Mouse (Mus musculus) adrenal gland, adult 2 months (tissue): ENCODE measurements around the gene Col13a1. TPM values are rescaled to one million over a fixed set of nuclear protein-coding genes. Genes with fewer than 3 reads are reported as not detected.

Experiments used
- DNase-seq: peaks from one replicate; pipeline ENCODE4 v3.0.0; 2021
- polyA plus RNA-seq: library from polyadenylated mRNA; depleted of rRNA; stranded (reverse); fragments of >200 nt; gene quantifications from 2 replicates; pipeline ENCODE4 v1.2.3, GENCODE M21; 2012
- total RNA-seq, 2 experiments: library from RNA; stranded (reverse); gene quantifications; 2 replicates each; pipeline ENCODE4 v1.2.3; 2021

Col13a1 gene
- total and polyA plus RNA-seq, 3 experiments = 2.7 to 9.0 (median 5.7) TPM

DNA sequence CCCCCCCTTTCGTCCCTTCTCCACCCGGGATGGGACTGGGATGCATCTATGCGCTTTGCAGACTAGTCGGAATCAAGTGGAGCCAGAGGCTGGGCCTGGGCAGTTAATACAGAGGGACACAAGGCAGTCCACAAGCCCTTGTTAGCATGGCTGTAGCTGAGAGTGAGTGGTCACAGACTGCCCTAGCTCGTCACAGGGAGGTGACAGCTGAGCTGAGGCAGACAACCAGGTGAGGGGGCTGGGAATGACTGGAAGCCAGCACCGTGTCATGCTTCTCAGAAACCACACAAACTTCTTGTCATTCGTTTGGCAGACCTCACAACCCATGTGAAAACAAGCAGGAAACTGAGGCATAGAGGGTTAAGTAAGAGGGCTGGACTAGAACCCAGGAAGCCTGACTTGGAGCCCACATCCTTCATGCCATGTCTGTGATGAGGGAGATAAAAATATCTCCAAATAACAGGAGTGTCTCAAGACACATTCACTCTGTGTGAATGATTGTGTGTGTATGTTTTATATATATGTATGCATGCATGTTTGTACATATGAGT lies 10.8 kb downstream of the Col13a1 start:
- no peak for DNase-seq

DNA sequence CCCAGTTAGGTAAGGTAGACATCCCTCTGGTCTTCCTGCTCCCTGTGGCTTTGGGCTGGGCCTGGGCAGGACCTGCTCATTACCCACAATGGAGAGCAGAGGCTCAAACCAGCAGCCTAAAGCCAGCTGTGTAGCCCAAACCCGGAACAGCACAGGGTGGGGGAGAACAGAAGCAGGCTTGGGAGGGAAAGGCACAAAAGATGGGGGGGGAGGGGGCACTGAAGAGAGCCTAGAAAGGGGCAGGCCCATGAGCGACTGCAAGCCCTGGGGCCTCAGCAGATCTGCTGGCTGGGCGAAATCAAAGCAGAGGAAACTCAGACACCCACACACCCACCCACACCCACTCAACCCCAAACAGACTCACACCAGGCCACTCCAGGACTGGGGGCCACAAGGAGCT lies 11.7 kb downstream of the Col13a1 start:
- no peak for DNase-seq

DNA sequence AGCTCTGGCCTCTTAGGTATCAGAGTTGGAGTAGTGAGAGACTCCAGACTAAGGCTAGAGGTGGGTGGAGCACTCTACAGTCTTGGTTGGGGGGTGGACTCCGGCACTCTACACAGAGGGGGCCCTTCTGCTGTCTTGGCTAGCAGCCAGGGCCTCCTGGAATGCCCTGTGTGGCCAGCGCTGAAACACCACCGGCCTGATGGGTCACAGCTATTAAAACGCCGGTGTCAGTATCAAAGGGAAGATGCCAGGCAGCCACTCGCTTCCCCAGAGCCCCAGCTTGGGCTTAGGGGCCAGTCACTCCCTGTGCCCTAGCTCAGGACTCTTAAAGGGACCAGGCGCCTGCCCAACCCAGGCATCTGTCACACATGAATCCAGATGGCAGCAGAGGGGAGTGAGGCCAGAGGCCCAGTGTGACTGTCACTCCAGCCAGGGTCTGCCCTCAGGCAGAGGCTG lies 13.5 kb downstream of the Col13a1 start:
- DNase-seq = no peak

DNA sequence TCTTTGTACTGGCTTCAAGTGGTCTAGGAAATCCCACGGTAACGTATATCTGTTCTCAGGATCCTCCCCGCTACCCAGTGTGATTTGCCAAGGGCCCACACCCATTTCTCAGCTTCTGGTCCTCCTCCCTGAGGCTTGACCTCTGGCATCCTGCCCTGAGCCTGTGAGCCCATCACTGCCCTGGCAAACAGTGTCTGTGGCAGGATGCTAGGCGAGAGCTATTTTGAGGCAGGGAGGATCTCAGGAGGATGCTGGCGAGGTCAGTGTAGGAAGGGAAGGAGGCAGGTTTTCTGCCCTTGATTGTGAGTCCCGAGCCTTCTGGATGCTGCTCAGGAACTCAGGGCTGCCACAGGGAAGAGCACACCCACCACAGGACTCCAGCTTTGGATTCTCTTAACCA lies 22.2 kb downstream of the Col13a1 start:
- peak; percentile 65 for DNase-seq

DNA sequence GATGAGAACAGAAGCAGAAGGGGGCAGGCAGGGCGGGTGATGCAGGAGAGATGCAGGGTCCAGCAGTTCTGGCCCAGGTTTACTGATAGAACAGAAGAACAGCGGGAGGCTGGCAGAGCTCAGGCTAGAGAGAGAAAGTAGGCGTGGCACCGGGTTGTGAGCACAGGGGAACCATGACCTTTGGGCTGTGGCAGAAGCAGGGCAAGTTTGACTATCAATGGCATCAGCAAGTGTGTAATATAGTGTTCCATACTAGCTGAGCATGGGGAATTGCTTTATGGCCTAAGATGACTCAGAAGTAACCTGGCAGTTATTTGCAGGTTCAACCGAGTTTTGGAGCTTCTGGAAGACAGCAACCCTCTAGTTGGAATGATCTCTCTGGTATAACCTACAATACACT lies 25.0 kb downstream of the Col13a1 start:
- DNase-seq = no peak

DNA sequence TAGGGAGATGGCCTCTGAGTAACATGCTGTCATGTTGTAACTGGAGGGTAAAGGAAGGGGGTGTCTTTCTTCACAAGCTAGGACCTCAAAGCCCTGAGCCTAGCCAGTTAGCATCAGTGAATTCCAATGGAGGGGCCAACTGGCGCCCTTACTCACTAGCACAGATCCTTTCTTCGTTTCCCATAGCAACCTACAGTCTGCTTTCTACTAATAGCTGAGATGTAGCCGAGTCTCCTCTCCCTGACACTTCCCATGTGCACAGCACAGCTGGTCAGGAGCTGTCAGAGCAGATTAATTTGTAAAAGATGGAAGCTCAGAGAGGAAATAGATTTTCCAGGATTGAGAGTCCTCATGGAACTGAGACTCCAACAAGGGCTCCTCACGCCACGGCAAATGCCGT lies 29.4 kb downstream of the Col13a1 start:
- DNase-seq = no peak

DNA sequence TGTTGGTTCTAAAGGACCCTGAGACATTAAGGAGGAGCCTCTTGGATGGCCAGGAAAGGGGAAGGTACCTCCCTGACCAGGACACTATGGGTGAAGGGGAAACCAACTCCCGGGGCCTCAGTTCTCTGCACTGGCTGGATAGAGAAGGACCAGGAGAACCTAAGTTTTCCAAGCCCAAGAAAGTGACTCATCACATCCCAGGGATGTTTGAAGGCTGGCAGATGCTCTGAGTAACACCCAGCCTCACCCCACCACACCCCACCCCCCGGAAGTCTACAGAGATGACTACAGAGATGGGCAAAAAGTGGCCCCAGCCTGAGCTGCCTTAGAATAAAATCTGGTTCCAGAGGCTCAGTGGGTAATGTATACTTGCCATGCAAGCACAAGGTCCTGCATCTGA lies 34.5 kb downstream of the Col13a1 start:
- DNase-seq = no peak

DNA sequence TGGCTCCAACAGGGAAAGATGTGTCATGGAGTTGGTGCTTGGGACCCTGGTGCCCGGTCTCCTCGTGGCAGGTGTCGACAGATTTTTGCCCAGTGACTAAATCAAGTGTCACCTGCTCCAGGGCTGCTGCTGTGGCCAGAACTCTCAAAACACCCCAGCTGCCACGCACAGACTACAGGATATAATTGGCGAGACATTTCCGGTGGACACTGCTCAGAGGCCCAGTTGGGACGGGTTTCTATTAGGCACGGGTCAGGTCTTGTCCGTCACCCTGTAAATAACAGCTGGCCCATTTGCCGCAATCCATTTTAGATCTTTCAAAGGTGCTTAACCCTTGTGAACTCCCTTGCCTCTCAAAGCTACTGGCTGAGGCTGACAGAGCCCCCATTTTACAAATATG lies 35.4 kb downstream of the Col13a1 start:
- no peak for DNase-seq

DNA sequence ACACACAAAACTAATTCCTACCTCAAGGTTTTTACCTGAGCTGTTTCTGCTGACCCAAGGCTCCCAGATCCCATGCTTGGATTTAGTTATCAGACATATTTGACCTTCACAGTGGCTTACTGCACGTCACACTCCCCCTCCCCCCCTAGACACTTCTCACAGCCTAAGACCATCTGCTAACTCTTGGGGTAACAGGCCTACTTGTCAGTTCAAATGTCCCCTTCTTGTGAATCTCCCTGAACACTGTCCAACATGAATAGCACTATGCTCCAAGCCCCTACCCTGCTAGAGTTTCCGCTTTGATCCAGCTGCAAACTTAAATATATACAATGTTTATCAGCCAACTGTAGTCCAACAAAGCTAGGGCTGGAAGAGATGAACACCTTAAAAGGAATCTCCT lies 36.2 kb downstream of the Col13a1 start:
- DNase-seq = no peak

DNA sequence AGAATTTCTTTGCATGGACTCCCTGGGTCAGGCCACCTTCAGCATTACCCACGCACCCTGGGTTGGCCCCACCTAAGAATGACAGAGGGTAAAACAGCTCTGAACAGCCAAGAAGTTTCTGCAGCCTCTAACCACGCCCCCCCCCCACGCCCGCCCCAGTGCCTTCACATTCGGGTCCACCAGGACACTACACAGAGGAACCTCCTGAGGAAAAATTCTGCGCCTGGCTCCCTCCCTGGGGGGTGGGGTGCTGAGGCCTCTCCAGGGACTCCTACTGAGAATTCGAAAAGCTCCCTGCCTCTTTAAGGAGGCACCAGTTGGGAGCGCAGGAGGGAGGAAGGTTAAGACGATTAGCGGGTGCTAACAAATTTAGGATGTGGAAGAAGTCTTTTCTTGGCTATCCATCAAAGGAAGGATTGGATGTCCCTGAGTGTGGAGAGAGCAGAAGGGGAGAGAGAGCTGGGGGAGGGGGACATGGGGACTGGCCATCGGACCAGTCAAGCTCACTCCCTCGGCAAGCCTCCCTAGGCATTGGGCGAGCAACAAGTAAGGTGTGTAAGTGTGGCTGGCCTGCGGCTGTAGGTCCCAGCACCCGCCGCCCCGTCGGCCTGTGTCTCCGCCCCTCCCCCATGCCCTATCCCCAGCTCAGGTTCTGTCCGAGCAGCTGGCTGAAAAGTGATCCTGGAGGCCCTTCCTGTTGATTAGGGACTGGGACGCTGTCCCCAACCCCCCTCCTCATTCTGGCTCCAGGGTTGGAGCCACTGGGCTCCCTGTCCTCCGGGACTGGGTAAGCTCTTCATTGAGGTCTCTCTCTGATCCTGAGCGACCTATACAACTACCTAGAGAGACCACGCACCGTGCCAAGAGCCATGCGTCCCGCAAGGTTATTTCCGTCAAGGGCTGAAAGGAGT lies 42.4 kb downstream of the Col13a1 start:
- DNase-seq = no peak

DNA sequence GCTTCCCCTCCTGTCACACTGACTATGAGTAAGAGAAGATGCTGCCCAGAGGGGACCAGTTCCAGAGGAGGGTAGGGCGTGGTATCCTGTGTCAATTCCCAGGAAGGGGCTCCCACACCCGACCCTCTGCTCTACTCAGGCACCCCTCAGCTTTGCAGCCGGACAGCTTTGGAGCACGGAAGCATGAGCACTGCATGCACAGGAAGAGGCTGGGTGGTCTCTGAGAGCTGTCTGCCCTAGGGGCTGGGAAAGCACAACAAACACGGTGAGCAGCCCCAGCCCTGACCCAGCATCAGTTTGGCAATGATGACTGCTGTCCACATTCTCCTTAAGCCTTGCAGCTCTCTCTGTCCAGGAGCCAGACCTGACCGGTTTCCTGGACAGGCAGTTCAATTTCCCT lies 47.2 kb downstream of the Col13a1 start:
- DNase-seq = peak; percentile 14

DNA sequence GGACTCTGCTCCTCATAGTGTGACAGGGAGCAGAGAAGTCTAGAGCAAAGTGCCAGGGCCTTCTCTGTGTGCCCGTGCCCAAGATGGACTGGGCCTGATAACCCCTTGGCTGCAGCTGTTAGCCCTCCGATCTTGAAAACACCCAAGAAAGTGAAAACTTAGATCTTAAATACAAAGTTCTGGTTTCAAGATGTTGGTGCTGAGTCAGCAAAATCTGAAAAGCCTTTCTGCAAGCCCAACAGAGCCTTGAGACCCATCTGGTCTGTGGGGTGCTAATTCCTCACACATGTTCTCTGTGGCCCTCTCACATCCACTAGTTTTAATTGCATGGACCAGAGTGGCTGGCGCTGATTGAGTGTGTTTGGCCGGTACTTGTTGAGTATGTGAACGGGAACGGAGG lies 49.0 kb downstream of the Col13a1 start:
- no peak for DNase-seq

DNA sequence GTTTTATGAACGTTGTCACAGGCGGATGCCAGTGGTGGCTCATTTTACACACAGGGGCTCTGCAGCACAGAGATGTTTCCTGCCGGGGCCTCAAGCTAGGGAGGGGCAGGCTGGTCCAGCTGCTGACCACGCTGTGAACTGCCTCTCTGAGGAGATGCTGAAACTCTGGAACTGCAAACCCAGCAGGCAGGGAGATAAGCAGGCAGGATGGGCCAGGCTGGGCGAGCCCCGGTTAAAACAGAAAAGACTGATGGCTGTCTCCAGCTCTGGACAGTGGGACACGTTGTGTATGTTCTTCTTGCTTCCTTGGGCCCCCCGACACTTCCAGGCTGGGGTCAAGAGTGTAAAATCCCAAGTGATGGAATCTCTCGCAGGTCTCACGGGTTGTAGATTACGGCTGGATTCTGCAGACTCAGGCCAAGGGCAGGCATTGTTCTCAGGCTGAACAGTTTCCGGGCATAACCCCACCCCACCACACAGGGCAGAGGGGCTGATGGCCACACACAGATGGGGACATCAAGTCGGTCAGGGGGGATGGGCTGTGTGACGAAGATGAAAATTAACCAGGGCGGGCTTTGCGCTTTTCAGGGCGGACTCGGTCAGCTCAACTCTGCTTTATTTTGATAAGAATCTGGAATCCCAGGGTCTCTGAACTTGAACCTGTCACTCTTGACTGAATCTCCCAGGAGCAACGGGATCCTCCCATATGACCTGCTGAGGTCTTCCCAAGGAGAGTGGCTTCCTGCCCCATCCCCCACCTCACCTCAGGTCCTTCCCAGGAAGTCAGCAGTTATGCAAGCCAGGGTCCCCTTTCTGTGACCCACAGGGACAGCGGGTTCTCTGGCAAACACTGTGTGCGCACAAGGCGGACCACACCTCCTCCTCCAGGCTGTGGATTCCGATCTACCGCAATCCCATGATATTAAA lies 49.9 kb downstream of the Col13a1 start:
- DNase-seq = peak; percentile 67

DNA sequence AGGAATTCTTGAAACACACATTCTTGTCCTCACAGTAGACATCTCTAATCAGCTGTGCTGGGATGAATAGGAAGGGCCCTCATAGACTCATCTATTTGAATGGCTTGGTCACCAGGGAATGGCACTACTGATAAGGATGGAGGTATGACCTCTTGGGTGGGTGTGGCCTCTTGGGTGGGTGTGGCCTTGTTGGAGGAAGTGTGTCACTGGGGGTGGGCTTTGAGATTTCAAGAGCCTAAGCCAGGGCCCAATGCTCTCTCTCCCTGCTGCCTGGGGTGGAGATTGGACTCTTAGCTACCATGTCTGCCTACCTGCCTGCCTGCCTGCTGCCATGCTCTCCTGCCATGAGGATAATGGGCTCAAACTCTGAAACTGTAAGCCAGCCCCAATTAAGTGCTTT lies 53.2 kb downstream of the Col13a1 start:
- no peak for DNase-seq

DNA sequence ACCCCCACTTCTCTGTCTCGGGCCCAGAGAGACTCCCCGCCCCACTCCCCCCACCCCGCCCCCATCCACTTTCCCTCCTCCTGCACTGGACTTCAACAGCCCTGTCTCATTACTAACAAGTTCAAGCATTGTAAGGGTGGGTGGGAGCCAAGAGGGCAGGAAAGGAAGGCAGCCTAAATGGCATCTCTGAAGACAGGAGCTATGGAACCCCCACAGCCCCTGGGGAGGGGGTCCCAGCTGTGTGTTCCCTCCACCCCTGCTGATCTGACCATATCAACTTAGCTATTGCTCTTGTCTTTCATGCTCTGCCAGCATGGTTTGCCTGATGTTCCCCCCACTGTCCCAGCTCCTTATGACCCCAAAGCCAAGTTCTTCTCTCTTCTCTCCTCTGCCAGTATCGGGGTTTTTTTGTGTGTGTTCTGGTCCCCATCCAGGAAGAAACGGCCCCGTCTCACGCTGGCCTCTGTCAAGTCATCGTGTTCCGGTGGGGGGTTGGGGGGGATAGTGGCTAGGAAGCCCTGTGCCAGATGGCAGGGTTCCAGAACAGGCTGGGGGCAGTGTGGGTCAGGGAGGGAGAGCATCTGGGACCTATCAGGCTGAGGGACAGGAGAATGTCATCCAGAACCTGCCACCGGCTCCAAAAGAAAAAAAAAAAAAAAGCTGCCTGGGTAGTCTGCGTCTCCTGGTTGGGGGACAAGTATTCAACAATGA lies 58.1 kb downstream of the Col13a1 start:
- peak; percentile 37 for DNase-seq

DNA sequence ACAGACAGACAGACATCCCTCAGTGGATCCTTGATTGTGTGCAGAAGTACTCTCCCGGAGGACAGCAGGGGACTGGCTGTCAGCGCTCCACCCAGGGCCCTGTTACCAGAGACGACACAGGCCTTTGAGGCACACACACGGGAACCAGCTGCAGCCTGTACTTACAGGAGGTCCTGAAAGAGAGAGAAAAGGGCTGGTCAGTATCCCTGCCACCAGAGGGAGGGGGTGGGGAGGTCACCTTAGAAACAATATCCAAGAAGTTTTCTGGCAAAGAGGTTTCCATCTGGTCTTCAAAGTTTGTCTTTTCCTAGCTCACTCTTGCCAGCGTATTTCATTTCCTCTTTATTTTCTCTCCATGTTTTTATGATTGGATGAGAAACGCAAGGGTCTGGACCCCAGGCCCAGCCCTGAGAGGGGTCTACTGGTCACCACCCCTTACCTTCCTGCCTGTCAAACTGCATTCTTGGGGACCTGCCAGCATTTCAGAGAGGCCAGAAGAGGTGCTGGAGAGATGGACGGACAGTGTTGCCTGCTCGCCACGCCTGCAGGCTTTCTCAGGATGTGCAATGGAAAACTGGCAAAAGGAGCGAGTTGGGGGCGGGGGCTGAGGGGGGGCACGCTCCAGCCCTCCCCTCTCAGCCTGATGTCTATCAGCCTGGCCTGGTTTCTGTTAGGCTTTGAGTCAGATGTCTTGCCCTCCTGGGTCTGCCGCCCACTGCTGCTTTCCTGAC lies 58.8 kb downstream of the Col13a1 start:
- DNase-seq = no peak

DNA sequence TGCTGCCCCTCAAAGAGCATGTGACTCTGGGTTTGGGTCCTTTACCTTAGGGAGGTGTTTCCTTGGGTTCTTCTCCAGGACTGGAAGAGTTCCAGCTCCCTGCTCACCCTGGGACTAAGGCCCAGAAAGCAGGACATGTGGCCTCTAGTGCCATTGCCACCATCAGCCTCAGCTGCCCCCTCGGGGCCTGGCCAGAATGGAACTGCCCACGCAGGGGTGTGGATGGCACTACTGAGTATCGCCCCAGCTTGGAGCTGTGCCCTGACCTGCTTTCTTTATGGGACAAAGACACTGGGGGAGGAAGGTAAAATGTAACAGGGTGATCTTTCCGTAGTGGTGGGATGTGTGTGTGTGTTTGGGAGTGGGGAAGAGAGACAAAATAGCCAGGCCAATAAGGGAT lies 59.4 kb downstream of the Col13a1 start:
- no peak for DNase-seq

DNA sequence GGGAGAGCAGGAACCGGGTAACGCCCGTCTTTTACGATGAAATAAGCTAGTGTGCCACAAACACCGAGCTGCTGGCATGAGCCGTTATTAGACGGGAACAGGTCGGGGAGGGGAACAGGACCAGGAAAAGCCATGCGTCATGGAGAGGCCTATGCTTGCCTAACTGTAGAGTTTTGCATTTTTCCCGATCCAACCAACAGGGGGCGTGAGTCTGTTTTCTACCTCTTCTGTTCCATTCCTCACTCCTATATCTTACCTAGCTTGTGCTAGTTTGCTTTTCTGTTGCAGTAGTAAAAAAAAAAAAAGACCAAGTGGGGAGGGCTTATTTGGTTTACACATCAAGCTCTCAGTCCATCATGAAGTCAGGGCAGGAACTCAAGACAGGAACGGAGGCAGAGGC lies 61.8 kb downstream of the Col13a1 start:
- no peak for DNase-seq

DNA sequence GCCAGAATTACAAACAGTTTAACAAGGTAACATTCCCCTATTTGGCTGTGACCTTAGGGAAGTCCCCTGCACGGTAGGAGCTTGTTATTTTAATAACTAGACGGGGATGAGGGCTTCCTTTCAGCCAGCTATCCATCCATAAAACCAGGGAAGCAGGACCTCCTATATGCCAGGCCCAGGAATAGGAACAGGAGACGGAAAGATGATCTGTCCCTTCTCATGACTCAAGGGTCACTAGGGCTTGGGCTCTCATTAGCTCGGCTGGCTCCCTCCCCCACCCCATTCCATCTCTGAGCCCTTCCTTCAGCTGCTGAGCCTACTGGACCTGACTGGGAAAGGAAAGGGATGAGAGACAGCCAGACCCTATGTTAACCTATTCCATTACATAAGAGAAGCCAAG lies 67.1 kb downstream of the Col13a1 start:
- DNase-seq = no peak

DNA sequence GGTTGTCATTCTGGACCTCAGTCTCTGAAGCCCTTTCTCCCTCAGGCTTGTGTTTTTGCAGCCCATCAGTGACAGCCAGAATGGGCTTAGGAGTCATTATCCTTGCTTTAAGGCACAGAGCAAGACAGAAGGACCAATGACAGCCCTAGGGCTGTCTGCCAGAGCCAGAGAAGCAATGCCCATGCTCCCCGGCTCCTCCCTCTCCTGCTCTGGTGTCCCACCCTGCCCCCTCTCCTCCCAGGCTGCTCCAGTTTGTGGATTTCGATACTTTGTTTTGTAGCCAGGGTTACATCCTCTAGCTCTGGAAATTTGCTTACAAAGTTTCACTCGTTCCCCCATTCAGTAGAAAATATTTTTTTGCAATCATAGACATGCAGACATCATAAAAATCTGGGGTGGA lies 69.9 kb downstream of the Col13a1 start:
- no peak for DNase-seq

DNA sequence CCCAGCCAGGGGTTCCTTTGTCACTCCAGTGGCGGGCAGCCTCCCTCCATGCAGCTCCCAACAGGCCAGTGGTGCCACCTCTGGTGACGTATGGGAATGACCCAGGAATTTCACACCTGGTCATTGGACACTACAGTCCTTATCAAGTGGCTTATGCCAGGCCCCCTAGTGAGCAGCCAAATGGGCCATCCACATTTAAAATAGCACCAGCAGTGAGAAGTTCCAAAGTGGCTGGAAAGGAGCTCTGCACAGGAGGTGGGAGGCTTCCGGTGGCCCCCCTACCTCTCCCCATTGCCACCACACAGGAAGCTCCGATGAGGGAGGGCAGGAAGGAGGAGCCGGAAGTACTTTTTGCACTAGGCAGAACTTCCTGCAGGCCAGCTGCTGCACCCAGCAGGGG lies 72.7 kb downstream of the Col13a1 start:
- DNase-seq = peak; percentile 24
